Mouse (Mus musculus) CD4-positive helper T cell, adult 2 months (primary cell): ENCODE data around the gene Myh7.
"Not testable (repeated sequence)": the region's sequence is repeated elsewhere in the genome, so short reads cannot be mapped to it uniquely, and the experiment has no call there.

Experiments used
- DNase-seq: peaks from one replicate; pipeline ENCODE4 v3.0.0-alpha.2; 2012; ENCODE audit warnings: low read depth, missing footprints, low spot score

Gene Myh7

DNA sequence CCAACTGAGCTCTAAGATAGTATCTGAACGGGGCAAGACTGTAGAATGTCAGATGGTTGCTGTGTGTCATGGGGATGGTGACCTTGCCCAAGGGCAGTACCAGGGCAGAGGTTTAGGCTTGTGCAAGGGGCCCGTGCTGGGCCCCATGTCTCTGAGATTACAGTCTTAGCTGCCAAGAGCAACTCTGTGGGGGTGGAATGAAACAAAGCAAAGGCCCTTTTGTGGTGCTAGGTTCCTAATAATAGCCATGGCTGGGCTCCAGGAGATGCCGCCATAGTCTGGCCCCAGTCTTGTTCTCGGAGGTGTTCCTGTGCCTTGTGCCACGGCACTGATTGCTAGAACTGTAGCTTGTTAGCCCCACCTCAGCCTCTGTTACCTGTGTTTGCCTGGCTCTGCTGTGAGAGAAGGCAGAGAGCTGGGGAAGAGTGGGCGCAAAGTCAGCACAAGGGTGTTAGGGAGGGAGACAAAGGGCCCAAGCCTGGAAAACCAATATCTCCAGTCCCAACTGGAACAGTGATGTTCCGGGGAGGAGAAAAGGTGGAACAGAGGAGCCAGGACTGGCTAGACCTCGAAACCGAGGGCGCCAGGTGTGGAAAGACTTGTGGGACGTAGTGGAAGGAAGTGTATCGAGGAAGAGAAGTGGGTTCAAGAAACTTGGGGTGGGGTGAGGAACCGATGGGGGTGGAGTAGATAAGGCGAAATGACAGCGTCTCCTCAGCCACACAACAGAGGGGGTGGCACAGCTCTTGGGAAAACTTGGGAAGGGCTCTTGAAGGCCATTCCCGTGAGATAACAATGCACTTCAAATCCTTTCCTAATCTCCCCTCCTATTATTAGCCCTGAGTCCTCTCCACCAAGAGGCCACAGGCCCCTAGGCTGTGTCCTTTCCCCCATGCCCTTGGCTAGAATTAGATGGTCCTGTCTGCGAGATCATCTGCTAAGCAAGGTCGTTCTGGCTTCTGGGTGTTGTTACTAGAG is 9.7 kb upstream of the Myh7 start:
- no peak for DNase-seq

DNA sequence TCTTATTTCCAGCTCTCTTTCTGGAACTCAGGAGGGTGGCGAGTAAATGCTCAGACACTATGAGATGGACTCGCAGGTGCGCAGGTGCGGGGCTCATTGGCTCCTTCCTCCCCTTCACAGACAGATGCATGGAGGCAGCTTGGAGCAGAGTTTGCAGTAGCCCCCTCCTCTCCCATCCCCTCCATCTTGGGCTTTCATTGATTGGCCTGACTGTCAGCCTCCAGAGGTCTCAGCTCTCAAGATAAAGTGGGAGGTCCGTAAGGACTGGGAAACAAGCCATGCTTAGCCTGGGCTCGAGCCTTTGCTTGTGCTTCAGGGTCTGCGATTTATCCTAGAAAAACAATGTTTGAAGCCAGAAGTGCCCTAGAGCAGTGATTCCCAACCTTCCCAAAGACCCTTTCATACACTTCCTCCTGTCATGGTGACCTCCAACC is 8.3 kb upstream of the Myh7 start:
- DNase-seq: no peak

GRCm38 (mm10) chr14:55001938-55002686 is 7.7 kb upstream of the Myh7 start:
- no peak for DNase-seq

GRCm38 (mm10) chr14:55001446-55001845 is 7.0 kb upstream of the Myh7 start:
- no peak for DNase-seq

DNA sequence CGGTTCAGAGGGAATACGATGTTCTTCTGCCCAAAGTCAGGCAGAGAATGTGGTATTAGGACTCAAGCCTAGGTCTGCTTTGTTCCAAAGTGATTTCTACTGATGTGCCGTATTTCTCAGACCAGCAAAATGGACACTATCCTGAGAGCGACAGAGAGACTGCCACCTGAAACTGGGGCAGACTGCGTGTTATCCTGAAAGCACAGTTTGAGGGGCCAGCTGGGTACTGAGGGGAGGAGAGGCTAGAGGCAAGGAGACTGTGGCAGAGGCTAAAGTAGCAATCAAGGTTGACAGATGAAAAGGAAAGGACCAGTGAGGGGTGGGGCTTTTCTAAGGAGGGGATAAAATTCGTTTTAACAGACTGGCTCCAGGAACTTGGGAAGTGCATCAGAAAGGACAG is 6.4 kb upstream of the Myh7 start:
- no peak for DNase-seq

GRCm38 (mm10) chr14:54999868-55000267 is 5.4 kb upstream of the Myh7 start:
- DNase-seq: not testable (repeated sequence)

DNA sequence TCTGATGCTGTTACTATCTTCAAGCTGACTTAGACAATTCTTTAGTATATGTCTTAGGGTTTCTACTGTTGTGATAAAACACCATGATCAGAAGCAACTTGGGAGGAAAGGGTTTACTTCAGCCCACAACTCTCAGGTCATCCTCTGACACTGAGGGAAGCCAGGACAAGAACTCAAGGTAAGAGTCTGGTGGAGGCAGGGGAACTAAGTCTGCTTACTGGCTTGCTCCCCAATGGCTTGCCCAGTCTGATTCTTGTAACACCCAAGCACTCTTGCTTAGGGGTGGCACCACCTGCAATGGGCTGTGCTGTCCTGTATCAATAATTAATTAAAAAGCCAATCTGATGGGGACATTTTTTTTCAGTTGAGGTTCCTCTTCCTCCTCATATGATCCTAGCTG is 4.3 kb upstream of the Myh7 start:
- no peak for DNase-seq

DNA sequence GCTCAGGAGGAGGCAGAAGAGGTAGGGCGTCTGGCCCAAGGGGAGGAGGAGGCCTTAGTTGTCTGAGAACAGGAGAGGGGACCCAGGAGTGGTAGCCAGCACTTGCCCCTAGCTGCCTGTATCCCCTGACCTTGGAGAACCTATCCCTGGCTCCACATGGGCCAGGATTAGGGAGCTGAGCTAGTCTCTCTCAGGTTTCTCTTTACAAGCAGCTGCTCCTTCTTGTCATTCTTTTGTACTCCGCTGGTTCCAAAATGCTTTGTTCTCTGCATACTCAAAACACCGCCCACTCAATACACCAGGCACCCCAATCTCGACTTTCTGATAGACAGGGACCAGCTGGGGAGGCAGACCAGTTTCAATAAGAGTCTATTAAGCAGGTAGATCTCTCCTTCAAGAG is 2.9 kb upstream of the Myh7 start:
- no peak for DNase-seq

DNA sequence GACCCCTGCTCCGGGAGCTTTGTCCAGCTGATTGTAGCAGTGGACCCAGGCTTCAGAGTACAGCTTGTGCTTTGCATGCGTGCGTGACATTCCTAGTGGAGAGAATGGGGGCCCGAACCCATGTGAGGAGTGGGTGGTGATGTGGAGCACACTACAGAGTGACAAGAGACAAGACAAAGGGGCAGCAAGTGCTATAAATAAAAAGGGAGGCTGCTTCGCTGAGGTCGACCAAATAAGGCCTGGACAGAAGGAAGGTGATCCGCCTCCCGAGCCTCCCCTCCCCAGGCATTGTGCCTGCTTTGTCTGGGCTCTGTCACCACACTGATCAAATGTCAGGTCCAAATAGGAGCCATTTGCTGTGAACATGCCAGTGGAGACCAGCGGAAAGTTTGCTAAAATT is 2.4 kb upstream of the Myh7 start:
- DNase-seq: no peak

DNA sequence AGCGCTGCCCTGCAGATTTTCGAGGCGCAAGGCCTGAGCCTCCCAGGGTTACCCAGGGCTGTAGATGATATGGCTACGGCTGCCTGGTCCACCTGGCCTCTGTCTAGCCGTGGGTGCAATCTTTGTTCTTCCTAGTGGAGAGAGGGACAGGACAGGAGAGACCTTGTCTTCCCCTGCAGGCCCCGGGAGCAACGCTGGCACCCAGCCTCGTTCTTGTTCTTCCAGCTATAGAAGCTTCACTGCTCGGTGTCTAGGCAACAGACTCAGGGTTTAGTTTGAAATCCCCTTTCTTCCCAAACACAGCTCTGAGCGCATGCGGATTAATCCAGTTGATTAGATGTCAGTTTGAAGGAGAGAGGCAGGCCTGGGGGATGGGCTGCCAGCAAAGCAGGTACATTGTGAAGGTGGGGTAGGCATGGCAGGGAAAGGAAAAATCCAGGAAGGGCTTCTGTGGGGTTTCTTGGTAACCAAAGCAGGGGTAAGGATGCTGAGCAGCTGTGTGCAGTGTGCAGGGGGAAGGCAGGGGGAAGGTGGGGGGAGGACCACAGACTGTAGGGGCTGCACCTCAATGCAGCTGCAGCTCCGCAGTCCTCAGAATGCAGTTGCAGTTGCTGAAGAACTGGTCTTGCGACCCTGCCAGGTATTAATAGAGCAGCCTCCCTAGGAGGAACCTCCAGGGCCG is 1.2 kb upstream of the Myh7 start:
- DNase-seq: no peak

- DNase-seq: no peak
These were observed 402 bp upstream of the Myh7 start for GRCm38 (mm10) chr14:54994869-54995186.

GRCm38 (mm10) chr14:54993636-54994035 is 790 bp downstream of the Myh7 start:
- no peak for DNase-seq

GRCm38 (mm10) chr14:54992196-54992595 is 2.2 kb downstream of the Myh7 start:
- no peak for DNase-seq

DNA sequence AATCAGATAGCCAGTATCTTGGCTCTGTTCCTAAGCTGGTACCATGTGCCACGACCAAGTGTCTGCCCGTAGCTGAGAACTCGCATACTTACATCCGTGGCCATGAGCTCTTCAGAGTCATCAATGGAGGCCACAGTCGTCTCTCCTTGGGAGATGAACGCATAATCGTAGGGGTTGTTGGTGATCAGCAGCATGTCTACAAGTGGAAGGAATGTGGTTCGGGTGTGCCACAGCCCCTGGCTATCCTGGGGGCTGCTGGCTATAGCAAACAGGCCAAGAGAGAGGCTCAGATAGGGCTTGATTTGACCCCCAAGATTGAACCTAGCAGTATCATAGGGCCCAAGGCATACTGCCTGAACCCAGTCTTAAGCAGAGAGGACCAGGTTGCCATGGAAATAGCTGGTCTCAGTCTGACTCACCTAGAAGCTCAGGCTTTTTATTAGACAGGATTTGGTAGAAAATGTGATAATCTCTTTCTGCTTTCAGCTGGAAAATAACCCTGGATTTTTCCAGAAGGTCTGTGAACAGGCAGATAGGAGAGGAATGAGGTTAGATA is 4.5 kb downstream of the Myh7 start:
- DNase-seq: no peak

- DNase-seq: no peak
These were observed 5.5 kb downstream of the Myh7 start for GRCm38 (mm10) chr14:54988882-54989281.

DNA sequence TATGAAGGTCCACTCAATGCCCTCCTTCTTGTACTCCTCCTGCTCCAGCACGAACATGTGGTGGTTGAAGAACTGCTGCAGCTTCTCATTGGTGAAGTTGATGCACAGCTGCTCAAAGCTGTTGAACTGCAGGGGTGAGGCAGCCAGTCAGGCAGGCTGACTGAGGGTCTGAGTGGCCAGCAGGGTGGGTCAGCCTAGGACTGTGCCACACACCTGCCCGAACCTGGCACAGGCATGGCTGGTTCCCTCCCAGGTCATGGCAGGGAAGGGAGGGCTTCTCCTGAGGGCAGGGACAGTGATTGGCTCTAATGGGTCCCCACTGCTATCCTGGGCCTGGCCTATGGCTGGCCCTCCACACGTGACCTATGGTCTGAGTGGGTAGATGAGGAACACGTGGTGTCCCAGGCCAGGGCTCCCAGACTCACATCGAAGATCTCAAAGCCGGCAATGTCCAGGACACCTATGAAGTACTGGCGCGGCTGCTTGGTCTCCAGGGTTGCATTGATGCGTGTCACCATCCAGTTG is 6.0 kb downstream of the Myh7 start:
- not testable (repeated sequence) for DNase-seq

DNA sequence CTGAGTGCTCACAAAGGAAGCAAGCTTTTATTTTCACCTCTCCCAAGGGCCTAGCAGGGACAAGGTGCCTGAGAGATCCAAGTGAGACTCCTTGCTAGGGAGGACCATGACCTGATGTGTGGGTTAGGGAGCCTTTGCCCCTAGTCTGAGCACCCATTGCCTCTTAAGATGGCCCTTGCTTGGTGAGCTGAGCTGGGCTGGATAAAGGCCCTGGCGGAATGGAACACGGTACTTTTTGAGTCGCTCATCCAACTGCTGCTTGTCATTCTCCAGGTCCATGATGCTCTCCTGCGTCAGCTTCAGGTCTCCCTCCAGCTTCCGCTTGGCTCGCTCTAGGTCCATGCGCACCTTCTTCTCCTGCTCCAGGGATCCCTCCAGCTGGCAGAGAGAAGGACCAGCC is 12.5 kb downstream of the Myh7 start:
- DNase-seq: no peak

DNA sequence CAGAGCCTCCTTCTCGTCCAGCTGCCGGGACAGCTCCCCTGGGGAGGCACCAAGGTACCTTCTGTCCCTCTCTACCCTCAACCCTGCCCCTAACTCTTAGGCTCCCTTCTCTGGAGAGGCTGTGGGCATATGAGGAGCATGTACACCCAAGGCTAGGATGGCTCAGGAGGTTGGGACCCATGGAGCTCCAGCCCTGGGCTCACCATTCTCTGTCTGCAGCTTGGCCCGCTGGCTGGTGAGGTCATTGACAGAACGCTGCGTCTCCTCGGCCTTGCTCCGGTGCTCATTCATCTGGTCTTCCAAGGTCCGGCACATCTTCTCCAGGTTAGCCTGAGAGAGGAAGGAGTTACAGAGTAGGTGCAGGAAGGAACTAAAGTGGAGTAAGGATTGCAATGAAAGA is 15.8 kb downstream of the Myh7 start:
- no peak for DNase-seq

DNA sequence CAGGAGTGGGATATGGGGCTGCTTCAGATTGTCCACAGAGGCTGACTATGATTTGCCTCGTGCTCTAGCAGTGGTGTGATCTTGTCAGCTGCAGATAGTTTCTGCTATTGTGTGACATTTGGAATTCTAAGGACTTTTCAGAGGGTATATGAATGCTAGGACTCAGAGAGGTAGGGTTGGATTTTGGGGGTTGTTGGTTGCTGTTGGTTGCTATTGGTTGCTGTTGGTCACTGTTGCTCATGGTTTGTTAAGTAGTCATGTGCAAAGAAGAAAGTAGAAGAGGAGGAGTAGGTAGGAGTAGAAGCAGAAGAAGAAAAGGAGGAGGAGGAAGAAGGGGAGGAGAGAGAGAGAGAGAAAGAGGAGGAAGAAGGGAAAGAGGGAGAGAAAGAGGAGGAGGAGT is 17.8 kb downstream of the Myh7 start, which contains the start of gene Gm17428:
Gm17428 (plus strand) TSS at position 301 of the 400 bp plus-strand sequence.
- no peak for DNase-seq

DNA sequence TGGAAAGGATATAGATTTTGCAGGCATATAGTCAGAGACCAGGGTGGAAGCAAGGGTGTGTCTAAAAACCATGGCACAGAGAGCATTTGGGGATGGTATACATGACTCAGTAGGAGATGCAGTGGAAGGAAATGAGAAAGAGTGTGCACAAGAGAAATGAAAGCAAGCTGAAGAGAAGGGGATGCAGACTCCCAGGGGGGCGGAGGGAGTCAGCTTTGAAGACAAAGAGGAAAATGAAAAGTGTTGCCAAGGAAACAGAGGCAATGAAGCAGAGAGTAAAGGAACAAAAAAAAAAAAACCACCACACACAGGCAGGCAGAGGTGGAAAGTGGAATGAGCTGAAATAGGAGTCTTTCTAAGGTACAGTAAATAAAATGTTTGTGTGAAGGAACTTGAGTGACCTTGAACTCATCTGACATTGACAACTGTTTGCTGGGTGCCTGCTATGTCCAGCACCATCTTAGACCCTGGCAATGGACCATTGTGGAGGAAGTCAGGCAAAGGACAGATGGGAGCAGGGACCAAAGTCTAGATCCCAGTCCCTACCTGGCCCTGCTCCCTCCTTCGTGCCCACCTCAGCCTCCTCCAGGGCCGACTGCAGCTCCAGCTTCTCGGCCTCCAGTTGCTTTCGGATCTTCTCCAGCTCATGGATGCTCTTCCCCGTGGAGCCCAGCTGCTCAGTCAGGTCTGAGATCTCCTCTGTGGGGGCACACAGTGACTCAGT is 20.2 kb downstream of the Myh7 start:
- no peak for DNase-seq

GRCm38 (mm10) chr14:54972786-54973185 is 21.6 kb downstream of the Myh7 start:
- not testable (repeated sequence) for DNase-seq
